Mouse (Mus musculus) ovary, adult 2 months (tissue): ENCODE measurements around the gene Bnipl. TPM values are rescaled to one million over a fixed set of nuclear protein-coding genes. Genes with fewer than 3 reads are reported as not detected.

Source experiments
- polyA plus RNA-seq: library from polyadenylated mRNA; depleted of rRNA; stranded (reverse); fragments of >200 nt; gene quantifications from 2 replicates; pipeline ENCODE4 v1.2.3, GENCODE M21; 2012; rRNA removed

Bnipl gene
- 3.2 and 4.9 TPM in 2 replicates for polyA plus RNA-seq

GRCm38 (mm10) chr3:95250783-95251424 lies at the start of gene Bnipl:
Gene Bnipl, minus strand, starts transcription at chr3:95251193.

GRCm38 (mm10) chr3:95281216-95282126 lies 30.5 kb upstream of the Bnipl start, which contains the start of the genes Mindy1 and Prune1:
Gene Mindy1, plus strand, starts transcription at chr3:95281345.
Gene Prune1, minus strand, starts transcription at chr3:95282076.

GRCm38 (mm10) chr3:95241498-95241897 lies 9.5 kb downstream of the Bnipl start, which contains the start of gene Gm128:
Gene Gm128, minus strand, starts transcription at chr3:95241598.

GRCm38 (mm10) chr3:95231298-95232221 lies 19.4 kb downstream of the Bnipl start, which contains the start of gene Mllt11:
Gene Mllt11, minus strand, starts transcription at chr3:95232171.

GRCm38 (mm10) chr3:95228148-95228893 lies 22.7 kb downstream of the Bnipl start, which contains the start of gene Cdc42se1:
Gene Cdc42se1, plus strand, starts transcription at chr3:95228732.

GRCm38 (mm10) chr3:95217255-95218134 lies 33.5 kb downstream of the Bnipl start, which contains the start of gene Gabpb2:
Gene Gabpb2, minus strand, starts transcription at chr3:95217916.

Other genes with a start within 250 kb of the Bnipl start
- 33.2 and 37.2 TPM in 2 replicates for gene Zfp687, start 235.7 kb downstream of the Bnipl start, polyA plus RNA-seq
- gene Psmd4, start 208.6 kb downstream of the Bnipl start, polyA plus RNA-seq, result 182 and 241 TPM in 2 replicates
- 21.6 and 26.0 TPM in 2 replicates for gene Pip5k1a, start 144.3 kb downstream of the Bnipl start, polyA plus RNA-seq
- gene Vps72, start 140.2 kb downstream of the Bnipl start, polyA plus RNA-seq, result 109 and 113 TPM in 2 replicates
- 0.54 and 0.90 TPM in 2 replicates for gene Tmod4, start 126.7 kb downstream of the Bnipl start, polyA plus RNA-seq
- 27.2 and 45.0 TPM in 2 replicates for gene Scnm1, start 117.2 kb downstream of the Bnipl start, polyA plus RNA-seq
- gene Lysmd1, start 117.1 kb downstream of the Bnipl start, polyA plus RNA-seq, result 5.7 and 5.8 TPM in 2 replicates
- 9.1 and 13.7 TPM in 2 replicates for gene Tnfaip8l2, start 108.8 kb downstream of the Bnipl start, polyA plus RNA-seq
- 45.0 and 53.2 TPM in 2 replicates for gene Sema6c, start 90.7 kb downstream of the Bnipl start, polyA plus RNA-seq
- gene Gabpb2, start 33.3 kb downstream of the Bnipl start, polyA plus RNA-seq, result 8.6 and 10.3 TPM in 2 replicates
- gene Cdc42se1, start 22.5 kb downstream of the Bnipl start, polyA plus RNA-seq, result 36.7 and 47.9 TPM in 2 replicates
- gene Mllt11, start 19.0 kb downstream of the Bnipl start, polyA plus RNA-seq, result 12.2 and 17.0 TPM in 2 replicates
- gene Gm128, start 9.6 kb downstream of the Bnipl start, polyA plus RNA-seq, result 0.68 and 1.1 TPM in 2 replicates
- 164 and 221 TPM in 2 replicates for gene Mindy1, start 30.2 kb upstream of the Bnipl start, polyA plus RNA-seq
- gene Prune1, start 30.9 kb upstream of the Bnipl start, polyA plus RNA-seq, result 21.5 and 27.0 TPM in 2 replicates
- gene Anxa9, start 56.0 kb upstream of the Bnipl start, polyA plus RNA-seq, result 2.6 and 3.0 TPM in 2 replicates
- gene Cers2, start 63.6 kb upstream of the Bnipl start, polyA plus RNA-seq, result 71.0 and 104 TPM in 2 replicates
- 14.4 and 18.9 TPM in 2 replicates for gene Setdb1, start 106.0 kb upstream of the Bnipl start, polyA plus RNA-seq
- not detected in 2 replicates for gene 4930558C23Rik, start 151.6 kb upstream of the Bnipl start, polyA plus RNA-seq
- 49.7 and 68.6 TPM in 2 replicates for gene Arnt, start 183.2 kb upstream of the Bnipl start, polyA plus RNA-seq
- gene Ctsk, start 248.1 kb upstream of the Bnipl start, polyA plus RNA-seq, result 7.2 and 9.2 TPM in 2 replicates